Mouse (Mus musculus): ENCODE data around the gene Wfikkn1. TPM values are rescaled to one million over a fixed set of nuclear protein-coding genes. Genes with fewer than 3 reads are reported as not detected.

Wfikkn1 gene
- polyA plus RNA-seq, 1 experiment from 2014 or later: 0.65 TPM

DNA sequence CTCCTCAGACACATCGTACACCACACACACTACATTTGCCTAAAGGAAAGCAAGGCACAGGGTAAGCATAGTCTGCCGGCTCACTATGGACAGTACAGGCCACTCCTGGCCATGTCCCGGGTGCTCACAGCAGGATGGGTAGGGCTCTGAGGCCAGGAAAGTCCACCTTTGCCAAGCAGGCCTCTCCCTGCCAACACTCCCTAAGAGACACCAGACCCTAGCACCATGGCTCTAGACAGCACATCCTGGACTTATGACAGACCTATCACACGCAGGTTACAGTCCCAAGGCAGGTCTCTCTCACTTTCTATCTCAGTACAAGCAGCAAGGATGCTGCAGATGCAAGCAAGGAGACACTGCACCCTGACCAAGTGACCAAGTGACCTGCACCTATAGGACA is 37.5 kb downstream of the Wfikkn1 start:
- Histone ChIP-seq H3K36me3 (peaks cover 84% of the 10 kb centered on the region), H3K9me3 (replicated peaks) (no peaks in the 10 kb centered on the region), H3K27ac (peak overlapping the region; percentile 86), H3K4me1 (replicated peaks) (peaks cover 51% of the 10 kb centered on the region), H3K4me3 (replicated peaks) (peak overlapping the region; percentile 74), H3K9ac (peak overlapping the region; percentile 81), H3K4me2 (peak overlapping the region; percentile 87), H3K27me3 (no peaks in the 10 kb centered on the region)
- ATAC-seq (ENCODE audit: low read depth) (no peak), DNase-seq (no peak)
- 84% methylated on average over 4 of the region's 4 CpGs for WGBS (ENCODE audit: insufficient replicate concordance)

DNA sequence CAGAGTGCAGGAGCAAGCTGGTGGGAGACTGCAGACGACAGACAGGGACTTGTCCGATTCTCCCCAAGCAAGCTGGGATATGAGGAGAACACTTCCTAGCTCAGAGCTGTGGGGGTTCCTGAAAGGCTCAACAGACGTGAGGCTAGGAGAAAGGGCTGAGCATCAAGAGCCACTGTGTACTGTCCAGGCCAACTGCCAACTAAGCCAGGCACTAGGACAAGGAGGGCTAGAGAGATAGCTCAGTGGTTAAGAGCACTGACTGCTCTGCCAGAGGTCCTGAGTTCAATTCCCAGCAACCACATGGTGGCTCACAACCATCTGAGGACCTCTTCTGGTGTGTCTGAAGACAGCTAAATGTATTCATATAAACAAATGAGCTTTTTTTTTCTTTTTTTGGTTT is 38.1 kb downstream of the Wfikkn1 start:
- H3K36me3 ChIP-seq: peaks cover 85% of the 10 kb centered on the region
- H3K27me3 ChIP-seq: no peaks in the 10 kb centered on the region
- peak overlapping the region; percentile 87 for H3K4me2 ChIP-seq
- no peak for ATAC-seq (ENCODE audit: low read depth)
- peak overlapping the region; percentile 33; the same call in 1 of the 2 replicates for H3K9ac ChIP-seq
- no peak overlapping the region; the same call in none of the 2 replicates for H3K27ac ChIP-seq
- 79% methylated on average over 3 of the region's 3 CpGs for WGBS (ENCODE audit: insufficient replicate concordance)
- H3K9me3 ChIP-seq (replicated peaks): no peaks in the 10 kb centered on the region
- peaks cover 57% of the 10 kb centered on the region for H3K4me1 ChIP-seq (replicated peaks)
- no peak for DNase-seq
- no peak overlapping the region for H3K4me3 ChIP-seq (replicated peaks)

DNA sequence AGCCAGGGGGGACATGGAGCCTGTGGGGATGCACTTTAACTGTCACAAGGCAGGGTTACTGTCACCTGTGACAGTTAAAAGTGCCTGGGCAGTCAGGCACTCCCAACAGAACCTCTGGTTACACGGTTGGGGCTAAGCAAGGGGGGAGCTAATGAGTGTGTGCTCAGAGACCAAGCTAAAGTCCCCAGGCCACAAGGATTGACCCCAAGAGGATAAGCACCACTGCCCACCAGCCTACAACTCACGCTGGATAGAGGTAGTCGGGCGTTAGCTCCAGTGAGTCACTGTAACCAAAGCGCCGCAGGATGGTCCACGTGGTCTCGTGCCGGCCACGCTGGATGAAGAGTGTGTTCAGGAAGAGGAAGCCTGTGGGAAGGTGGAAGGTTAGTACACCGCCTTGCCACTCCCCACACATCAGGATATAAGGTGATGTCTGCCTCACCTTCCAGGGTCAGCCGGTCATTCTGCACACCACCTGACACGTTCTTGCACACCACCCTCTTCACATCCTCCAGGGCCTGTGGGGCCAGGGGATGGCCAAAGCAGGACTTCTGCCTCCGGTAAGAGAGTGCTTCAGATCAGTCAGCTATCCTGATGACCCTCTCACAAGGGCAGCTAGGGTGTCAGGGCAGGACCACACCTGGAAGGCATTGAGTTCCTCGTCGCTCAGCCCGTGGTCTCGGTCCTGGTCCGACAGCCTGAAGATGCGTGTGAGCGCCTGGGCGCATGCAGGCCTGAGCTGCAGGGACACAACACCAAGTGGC is 39.4 kb downstream of the Wfikkn1 start, which contains the start of gene Gm20683:
Gene Gm20683, minus strand, starts transcription at position 647 of the 764 bp plus-strand sequence.
- Histone ChIP-seq H3K36me3 (peaks cover 76% of the 10 kb centered on the region), H3K4me3 (replicated peaks) (no peak within 1 kb of the TSS), H3K4me2 (peak within 1 kb of the TSS; percentile 87; the same call in 1 of the 2 replicates), H3K27ac (no peak within 1 kb of the TSS; the same call in none of the 2 replicates), H3K27me3 (no peaks in the 10 kb centered on the region), H3K9me3 (replicated peaks) (no peaks in the 10 kb centered on the region), H3K9ac (peak within 1 kb of the TSS; percentile 33; the same call in 1 of the 2 replicates), H3K4me1 (replicated peaks) (peaks cover 69% of the 10 kb centered on the region)
- ATAC-seq (ENCODE audit: low read depth) (no peak), DNase-seq (no peak)
- 92% methylated on average over 20 of the region's 22 CpGs for WGBS (ENCODE audit: insufficient replicate concordance)

DNA sequence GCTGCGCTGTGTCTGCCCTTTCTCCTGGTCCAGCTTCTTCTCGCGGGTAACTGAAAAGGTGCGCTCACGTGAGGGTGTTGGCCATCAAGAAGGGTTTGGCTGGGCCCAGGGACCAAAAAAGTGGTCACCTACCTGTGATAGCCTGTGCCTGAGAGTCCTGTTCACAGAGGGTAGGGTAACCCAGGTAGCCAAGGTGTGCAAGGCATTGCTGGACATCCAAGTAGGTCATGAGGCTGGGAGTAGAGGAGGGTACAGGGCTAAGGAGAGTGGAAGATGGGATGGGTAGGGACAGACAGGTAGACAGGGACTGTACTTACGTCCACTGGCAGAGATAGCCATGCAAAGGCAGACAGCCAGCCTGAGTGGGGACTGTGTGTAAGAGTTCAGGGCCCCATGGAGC is 40.1 kb downstream of the Wfikkn1 start:
- Histone ChIP-seq H3K36me3 (peaks cover 72% of the 10 kb centered on the region), H3K4me2 (no peak overlapping the region), H3K4me1 (replicated peaks) (peaks cover 77% of the 10 kb centered on the region), H3K27me3 (no peaks in the 10 kb centered on the region), H3K4me3 (replicated peaks) (no peak overlapping the region), H3K27ac (no peak overlapping the region), H3K9me3 (replicated peaks) (no peaks in the 10 kb centered on the region), H3K9ac (0 out of 2 replicates have a peak overlapping the region, but pooled peaks have one; percentile 5)
- DNase-seq (no peak), ATAC-seq (ENCODE audit: low read depth) (no peak)
- WGBS (ENCODE audit: insufficient replicate concordance): 90% methylated on average over 6 of the region's 6 CpGs

DNA sequence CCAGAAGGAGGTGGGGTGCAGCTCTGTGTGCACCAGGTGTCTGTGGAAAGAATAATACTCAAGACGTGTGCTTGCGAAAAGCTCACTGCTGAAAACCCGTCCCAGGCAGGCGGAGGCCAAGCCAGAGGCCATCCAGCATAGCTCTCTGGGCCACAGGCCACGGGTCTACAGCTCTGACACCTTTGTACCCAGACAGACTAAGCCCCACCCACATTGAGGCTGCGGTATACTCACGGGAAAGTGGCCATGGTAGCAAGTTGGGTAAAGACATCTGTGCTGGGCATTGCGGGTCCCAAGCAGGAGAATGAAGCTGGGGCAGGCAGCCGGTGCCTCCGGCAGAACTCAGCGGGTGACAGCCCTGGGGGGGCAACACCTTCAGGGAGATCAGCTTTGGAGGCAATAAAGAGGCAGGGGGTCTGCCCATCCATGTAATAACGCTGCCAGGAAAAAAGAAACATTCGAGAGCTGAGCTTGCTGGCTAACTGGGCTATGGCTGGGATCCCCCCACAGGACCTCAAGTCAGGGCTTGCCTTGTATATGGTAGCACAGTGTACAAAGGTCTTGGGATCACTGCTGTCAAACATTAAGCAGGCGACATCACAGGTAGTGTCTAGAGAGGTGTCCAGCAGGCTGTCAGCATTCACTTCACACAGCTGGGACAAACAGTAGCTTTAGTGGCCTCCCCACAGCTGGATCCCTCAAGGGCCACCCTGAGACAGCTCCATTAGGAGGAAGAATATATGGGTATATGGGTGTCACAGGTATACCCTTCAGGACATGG is 41.0 kb downstream of the Wfikkn1 start:
- WGBS (ENCODE audit: insufficient replicate concordance): 80% methylated on average over 14 of the region's 14 CpGs
- no peaks in the 10 kb centered on the region for H3K27me3 ChIP-seq
- no peak overlapping the region for H3K4me3 ChIP-seq (replicated peaks)
- ATAC-seq (ENCODE audit: low read depth): no peak
- no peaks in the 10 kb centered on the region for H3K9me3 ChIP-seq (replicated peaks)
- H3K36me3 ChIP-seq: peaks cover 74% of the 10 kb centered on the region
- peak overlapping the region; percentile 50 for H3K27ac ChIP-seq
- peak overlapping the region; percentile 9; the same call in 1 of the 2 replicates for H3K4me2 ChIP-seq
- DNase-seq: no peak
- H3K4me1 ChIP-seq (replicated peaks): peaks cover 78% of the 10 kb centered on the region
- H3K9ac ChIP-seq: no peak overlapping the region; the same call in 1 of the 2 replicates

DNA sequence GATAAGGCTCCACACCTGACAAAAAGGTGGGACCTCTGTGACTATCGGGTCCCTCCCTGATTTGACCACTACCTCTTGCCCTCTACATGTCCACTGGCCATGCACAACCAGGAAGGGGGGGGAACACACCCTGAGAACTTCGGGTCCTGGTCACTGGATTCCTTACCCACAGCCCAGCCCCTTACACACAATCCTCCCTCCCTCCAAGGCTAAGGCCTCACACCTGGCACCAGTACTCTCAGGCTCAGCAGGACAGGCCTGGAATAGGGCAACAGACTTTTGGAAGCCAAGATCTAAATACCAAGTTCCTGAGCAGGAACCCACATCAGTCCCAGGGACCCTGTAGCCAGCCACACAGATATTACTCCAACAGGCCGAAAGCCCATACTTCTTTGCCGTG is 41.8 kb downstream of the Wfikkn1 start:
- no peaks in the 10 kb centered on the region for H3K27me3 ChIP-seq
- peak overlapping the region; percentile 50; the same call in 1 of the 2 replicates for H3K27ac ChIP-seq
- H3K9ac ChIP-seq: no peak overlapping the region; the same call in 1 of the 2 replicates
- no peaks in the 10 kb centered on the region for H3K9me3 ChIP-seq (replicated peaks)
- no peak for ATAC-seq (ENCODE audit: low read depth)
- peaks cover 83% of the 10 kb centered on the region for H3K4me1 ChIP-seq (replicated peaks)
- H3K36me3 ChIP-seq: peaks cover 76% of the 10 kb centered on the region
- DNase-seq: no peak
- 71% methylated on average over 4 of the region's 4 CpGs for WGBS (ENCODE audit: insufficient replicate concordance)
- H3K4me3 ChIP-seq (replicated peaks): no peak overlapping the region
- H3K4me2 ChIP-seq: no peak overlapping the region

DNA sequence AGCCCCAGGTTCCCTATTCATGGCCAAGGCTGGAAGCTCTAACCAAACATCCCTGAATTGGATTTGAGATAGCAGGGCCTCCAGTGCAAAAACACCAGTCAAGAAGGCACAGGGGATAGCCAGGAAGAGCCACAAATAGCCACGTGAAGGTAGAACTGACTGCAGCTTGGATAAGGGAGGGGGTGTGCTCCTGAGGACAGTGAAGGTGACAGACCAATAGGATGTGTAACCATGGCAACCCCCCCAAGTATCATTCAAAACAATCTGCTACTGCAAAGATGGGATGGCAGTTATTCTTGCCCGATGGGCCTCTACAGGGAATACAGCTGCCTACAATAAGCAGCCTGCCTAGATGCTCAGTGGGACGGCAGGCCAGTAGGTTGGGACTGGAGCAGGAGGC is 43.1 kb downstream of the Wfikkn1 start:
- no peaks in the 10 kb centered on the region for H3K9me3 ChIP-seq (replicated peaks)
- peak overlapping the region; percentile 47; the same call in 1 of the 2 replicates for H3K27ac ChIP-seq
- no peak for ATAC-seq (ENCODE audit: low read depth)
- DNase-seq: no peak
- 52% methylated on average over 3 of the region's 3 CpGs for WGBS (ENCODE audit: insufficient replicate concordance)
- H3K9ac ChIP-seq: peak overlapping the region; percentile 61
- no peaks in the 10 kb centered on the region for H3K27me3 ChIP-seq
- peaks cover 74% of the 10 kb centered on the region for H3K4me1 ChIP-seq (replicated peaks)
- H3K36me3 ChIP-seq: peaks cover 67% of the 10 kb centered on the region
- H3K4me3 ChIP-seq (replicated peaks): no peak overlapping the region
- H3K4me2 ChIP-seq: no peak overlapping the region

DNA sequence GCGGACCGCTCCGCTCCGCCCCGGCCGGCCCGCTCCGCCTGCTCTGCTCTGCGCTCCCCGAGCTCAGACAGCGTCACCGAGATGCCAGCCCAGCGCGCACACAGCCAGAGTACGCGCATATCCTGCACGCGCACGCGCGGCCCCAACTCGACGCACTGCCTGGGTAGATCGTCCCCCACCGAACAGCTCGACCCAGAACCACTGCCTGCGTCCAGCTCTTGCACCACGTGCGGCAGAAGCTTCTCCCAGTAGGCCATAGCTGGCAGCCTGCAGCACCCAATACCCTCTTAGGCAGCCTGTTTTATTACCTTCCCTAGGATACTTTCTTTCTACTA is 43.6 kb downstream of the Wfikkn1 start, which contains the start of gene Rhbdl1:
Gene Rhbdl1, minus strand, starts transcription at position 220 of the 335 bp plus-strand sequence.
- Histone ChIP-seq H3K4me2 (peak within 1 kb of the TSS; percentile 73), H3K27me3 (no peaks in the 10 kb centered on the region), H3K27ac (peak within 1 kb of the TSS; percentile 47), H3K9me3 (replicated peaks) (no peaks in the 10 kb centered on the region), H3K36me3 (peaks cover 62% of the 10 kb centered on the region), H3K9ac (peak within 1 kb of the TSS; percentile 61), H3K4me1 (replicated peaks) (peaks cover 73% of the 10 kb centered on the region), H3K4me3 (replicated peaks) (peak within 1 kb of the TSS; percentile 43)
- DNase-seq (no peak), ATAC-seq (ENCODE audit: low read depth) (no peak)
- WGBS (ENCODE audit: insufficient replicate concordance): 10% methylated on average over 28 of the region's 29 CpGs

DNA sequence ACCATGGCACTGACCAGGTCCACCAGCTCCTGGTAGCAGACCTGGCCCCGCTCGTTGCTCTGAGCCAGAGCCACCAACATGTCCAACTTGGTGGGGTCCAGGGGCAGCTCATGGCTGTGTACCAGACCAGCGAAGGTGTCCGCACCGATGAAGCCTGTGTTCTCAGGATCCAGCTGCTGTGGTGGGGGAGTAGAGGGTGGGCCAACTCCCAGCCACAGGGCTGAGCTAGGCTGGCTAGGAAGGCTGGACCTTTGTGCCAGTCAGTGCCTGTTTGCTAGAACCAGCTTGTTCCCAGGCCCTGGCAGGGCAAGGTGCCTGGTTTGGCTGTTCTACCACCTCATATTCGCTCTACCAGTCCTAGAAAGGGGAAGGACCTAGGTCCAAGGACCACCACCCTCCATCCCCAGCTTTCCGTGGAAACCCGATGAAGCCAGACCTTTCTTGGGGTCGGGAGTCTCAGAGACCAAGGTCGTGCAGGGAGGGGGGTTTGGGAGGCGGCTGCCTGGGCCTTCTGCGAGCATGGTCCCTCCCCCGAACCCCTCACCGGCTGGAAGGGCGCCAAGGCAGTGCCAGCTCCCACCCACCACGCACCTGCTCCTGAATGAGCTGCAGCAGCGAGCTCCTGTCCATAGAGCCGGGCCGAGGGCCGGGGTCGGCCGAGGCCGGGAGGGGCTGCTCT is 44.1 kb downstream of the Wfikkn1 start:
- H3K4me2 ChIP-seq: peak overlapping the region; percentile 73
- H3K27ac ChIP-seq: no peak overlapping the region; the same call in 1 of the 2 replicates
- H3K4me3 ChIP-seq (replicated peaks): peak overlapping the region; percentile 43
- no peaks in the 10 kb centered on the region for H3K9me3 ChIP-seq (replicated peaks)
- H3K4me1 ChIP-seq (replicated peaks): peaks cover 78% of the 10 kb centered on the region
- H3K9ac ChIP-seq: peak overlapping the region; percentile 61
- ATAC-seq (ENCODE audit: low read depth) (no peak), DNase-seq (no peak)
- WGBS (ENCODE audit: insufficient replicate concordance): 26% methylated on average over 23 of the region's 23 CpGs
- no peaks in the 10 kb centered on the region for H3K27me3 ChIP-seq
- peaks cover 62% of the 10 kb centered on the region for H3K36me3 ChIP-seq

DNA sequence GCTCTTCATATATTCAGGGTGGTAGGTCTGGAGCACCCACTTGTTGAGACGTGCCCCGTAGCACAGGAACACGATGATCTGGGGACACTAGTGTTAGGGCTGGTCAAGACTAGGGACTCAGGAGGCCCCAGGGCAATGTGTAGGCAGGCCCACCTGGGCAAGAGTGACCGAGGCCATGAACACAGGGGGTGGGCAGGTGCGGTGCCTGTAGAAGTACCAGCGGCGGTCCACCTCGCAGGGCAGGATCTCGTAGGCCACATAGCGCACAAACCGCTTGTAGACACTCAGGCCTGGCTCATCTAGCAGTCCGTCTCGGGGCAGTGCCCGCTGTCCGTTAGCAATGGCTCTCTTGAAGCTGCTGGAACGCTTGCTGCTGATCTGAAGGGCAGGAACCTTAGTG is 44.8 kb downstream of the Wfikkn1 start:
- Histone ChIP-seq H3K36me3 (peaks cover 62% of the 10 kb centered on the region), H3K4me3 (replicated peaks) (no peak overlapping the region), H3K4me2 (peak overlapping the region; percentile 73; the same call in 1 of the 2 replicates), H3K9ac (no peak overlapping the region), H3K4me1 (replicated peaks) (peaks cover 85% of the 10 kb centered on the region), H3K27me3 (no peaks in the 10 kb centered on the region), H3K9me3 (replicated peaks) (no peaks in the 10 kb centered on the region), H3K27ac (no peak overlapping the region)
- ATAC-seq (ENCODE audit: low read depth) (no peak), DNase-seq (no peak)
- 88% methylated on average over 16 of the region's 16 CpGs for WGBS (ENCODE audit: insufficient replicate concordance)

DNA sequence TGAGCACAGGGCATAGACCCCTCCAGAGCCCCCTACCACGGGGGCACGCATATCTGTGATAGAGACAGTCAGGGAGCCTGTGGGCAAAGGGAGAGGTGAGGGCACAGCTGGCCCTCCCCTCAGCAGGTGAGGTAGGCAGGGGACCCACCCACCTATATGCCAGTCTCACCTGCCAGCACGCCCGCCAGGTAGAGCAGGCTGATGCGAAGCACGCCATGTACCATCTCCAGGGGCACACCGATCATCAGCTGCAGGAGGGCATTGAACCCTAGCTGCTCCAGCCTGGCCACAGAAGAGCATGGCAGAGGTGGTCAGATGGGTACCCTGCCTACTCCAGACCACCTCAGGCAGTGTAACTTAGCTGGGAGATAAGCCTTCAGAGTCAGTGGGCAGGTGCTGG is 45.4 kb downstream of the Wfikkn1 start:
- Histone ChIP-seq H3K4me2 (peak overlapping the region; percentile 99), H3K9ac (0 out of 2 replicates have a peak overlapping the region, but pooled peaks have one; percentile 92), H3K4me3 (replicated peaks) (no peak overlapping the region), H3K4me1 (replicated peaks) (peaks cover 87% of the 10 kb centered on the region), H3K9me3 (replicated peaks) (no peaks in the 10 kb centered on the region), H3K36me3 (peaks cover 62% of the 10 kb centered on the region), H3K27me3 (no peaks in the 10 kb centered on the region), H3K27ac (no peak overlapping the region)
- DNase-seq (no peak), ATAC-seq (ENCODE audit: low read depth) (no peak)
- 74% methylated on average over 7 of the region's 7 CpGs for WGBS (ENCODE audit: insufficient replicate concordance)

Measured in liver, embryonic 13.5 days (tissue).